Mouse (Mus musculus) thymus, postnatal 36 days (tissue): Measurements from ENCODE around the gene Neurl2.
A peak's percentile ranks its signal among the peaks of the same experiment; 100 is the strongest.
"Not testable (repeated sequence)": the region's sequence is repeated elsewhere in the genome, so short reads cannot be mapped to it uniquely, and the experiment has no call there.

Experiments used
- DNase-seq, 2 experiments: peaks; one replicate each; pipeline ENCODE4 v3.0.0; 2022; ENCODE audit warnings: mixed read lengths in 2 of 2

The Neurl2 gene

DNA sequence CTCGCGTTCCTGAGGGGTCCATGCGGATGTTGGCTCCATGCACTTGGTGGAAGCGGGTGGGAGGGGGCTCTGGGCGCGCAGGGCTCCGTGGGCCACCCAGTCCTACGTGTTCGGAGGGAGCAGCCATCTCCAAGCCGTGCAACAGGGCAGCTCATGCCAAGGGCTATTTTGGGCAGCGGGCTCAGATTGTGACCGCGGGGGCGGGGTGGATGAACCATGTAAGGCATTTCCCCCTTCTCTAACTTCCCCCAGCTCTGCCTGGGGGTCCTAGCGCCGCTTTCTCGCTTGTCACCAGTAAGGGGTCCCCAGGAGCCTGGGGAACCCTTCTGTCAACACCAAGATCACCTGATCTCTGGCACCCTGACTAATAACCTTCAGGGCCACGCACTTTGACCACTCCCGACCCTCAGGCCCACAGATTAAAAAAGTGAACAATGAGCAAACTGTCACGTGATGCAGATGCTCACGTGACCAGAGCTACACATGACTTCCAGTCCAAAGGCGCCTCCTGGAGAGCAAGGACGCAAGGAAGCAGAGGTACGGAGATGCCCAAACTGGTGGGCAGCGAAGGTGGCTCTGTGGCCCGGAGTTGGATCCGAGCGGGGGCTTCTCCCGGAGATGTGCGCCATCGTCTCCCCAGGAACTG is at the start of gene Neurl2:
Neurl2 (minus strand) TSS at position 143 of the 646 bp plus-strand sequence.
- DNase-seq = peak; percentile 84 to 86

DNA sequence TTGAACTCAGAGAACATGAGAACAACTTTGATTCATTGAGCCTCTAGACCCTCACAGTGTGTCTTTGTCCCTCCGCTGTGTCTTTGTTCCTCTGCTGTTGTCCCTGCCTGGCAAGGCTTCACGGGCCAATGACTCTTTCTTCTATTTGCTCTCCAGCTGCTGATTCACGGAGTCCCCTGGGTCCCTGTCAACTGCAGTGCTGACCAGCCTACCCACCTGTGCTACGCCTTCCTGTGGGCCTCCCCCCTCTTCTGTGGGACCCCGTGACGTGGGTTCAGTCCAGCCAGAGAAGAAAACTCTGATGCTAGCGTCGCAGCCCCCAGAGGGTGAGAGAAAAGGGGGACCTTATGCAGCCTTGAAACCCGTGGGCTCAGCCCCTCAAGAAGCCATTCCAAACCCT is 49.4 kb upstream of the Neurl2 start:
- DNase-seq = no peak

DNA sequence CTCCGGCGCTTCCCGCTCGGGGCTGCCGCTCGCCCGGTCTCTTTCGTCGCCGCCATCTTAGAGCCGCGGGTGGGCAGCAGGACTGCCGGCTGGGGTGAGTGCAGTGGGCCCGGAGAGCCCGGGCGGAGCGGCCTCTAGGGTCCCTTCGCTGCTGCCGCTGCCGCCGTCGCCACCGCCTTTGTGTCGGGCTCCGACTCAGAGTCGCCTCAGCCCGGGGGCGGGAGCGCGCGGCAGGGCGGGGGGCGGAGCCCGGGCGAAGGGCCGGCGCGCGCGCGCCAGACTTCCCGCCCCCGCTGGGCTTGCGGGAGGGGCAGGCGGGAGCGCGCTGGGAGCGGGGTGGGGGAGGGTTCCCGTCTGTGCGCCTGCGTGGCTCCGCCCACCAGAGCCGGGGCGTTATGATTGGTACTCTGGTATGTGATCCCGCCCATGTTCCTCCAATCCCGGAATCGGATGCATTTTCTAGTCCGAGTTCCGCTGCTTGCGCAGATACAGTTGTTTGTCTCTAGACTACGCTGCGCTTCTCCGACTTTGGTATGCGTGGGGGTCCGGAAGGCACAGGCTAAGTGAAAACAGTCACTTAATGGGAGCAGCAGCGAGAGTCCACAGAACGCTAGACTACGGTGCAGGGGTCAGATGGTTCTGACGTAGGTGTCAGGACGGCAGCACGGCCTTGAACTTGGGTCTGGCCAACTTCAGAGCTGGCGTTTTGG is 46.5 kb upstream of the Neurl2 start:
- peak; percentile 94 to 95 for DNase-seq

GRCm38 (mm10) chr2:164879228-164879567 is 45.9 kb upstream of the Neurl2 start, which contains the start of gene Pcif1:
Pcif1 (plus strand) TSS chr2:164879304.
- DNase-seq = peak; percentile 93 to 96

GRCm38 (mm10) chr2:164878509-164879227 is 45.4 kb upstream of the Neurl2 start:
- peak in 1 of 2 experiments; percentile 66 for DNase-seq

DNA sequence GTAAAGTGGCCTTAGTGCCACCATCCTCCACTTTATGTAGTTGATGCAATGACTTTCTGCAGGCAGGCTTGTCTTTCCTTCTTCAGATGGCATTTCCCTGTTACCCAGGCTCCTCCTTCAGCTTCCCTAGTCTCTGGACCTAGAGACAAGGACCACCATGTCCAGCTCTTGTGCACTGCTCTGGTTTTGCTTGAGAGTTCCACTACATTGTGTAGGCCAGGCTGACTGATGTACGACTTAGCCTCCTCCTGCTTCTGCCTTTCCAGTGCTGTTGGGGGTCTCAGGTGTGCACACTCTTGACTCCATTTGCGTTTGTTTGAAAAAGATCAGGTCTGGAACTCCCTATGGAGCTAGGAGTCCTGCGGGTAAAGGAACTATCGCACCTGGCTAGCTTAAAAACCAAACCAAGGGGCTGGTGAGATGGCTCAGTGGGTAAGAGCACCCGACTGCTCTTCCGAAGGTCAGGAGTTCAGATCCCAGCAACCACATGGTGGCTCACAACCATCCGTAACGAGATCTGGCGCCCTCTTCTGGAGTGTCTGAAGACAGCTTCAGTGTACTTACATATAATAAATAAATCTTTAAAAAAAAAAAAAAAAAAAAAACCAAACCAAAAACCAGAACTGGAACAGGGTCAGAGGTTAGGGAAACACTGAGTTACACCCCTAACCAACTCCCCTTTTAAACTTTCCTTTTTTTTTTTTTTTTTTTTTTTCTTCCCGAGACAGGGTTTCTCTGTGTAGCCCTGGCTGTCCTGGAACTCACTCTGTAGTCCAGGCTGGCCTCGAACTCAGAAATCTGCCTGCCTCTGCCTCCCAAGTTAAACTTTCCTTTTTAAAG is 44.3 kb upstream of the Neurl2 start:
- not testable (repeated sequence) for DNase-seq

DNA sequence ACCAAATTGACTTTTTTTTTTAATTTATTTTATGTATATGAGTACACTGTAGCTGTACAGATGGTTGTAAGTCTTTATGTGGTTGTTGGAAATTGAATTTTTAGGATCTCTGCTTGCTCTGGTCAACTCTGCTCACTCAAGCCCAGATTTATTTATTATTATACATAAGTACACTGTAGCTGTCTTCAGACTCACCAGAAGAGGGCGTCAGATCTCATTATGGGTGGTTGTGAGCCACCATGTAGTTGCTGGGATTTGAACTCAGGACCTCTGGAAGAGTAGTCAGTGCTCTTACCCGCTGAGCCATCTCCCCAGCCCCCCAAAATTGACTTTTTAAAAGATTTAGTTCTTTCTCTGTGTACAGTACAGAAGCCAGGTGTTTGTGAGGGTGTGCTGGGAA is 42.4 kb upstream of the Neurl2 start:
- not testable (repeated sequence) for DNase-seq

GRCm38 (mm10) chr2:164874239-164874769 is 41.0 kb upstream of the Neurl2 start:
- DNase-seq = no peak

GRCm38 (mm10) chr2:164873621-164874020 is 40.4 kb upstream of the Neurl2 start:
- DNase-seq = no peak

- no peak for DNase-seq
Observed at GRCm38 (mm10) chr2:164871602-164872303, 38.5 kb upstream of the Neurl2 start.

- DNase-seq = no peak
Observed at GRCm38 (mm10) chr2:164868491-164868890, 35.2 kb upstream of the Neurl2 start.

DNA sequence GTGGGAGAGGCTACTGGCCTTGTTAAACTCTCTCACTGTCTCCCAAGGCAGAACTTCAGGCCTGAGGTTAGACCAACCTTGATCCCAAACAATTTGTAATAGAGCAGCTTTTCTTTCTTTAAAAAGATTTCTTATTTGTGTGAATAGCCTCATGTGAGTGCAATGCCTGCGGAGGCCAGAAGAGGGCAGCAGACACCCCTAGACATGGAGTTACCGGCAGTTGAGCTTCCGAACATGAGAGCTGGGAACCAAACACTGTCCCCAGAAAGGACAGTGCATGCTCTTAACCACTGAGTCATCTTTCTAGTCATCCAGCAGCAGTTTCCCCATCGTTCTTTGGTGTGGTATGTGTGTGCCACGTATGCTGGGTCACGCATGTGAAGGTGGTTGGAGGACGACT is 34.3 kb upstream of the Neurl2 start:
- DNase-seq = no peak

GRCm38 (mm10) chr2:164866741-164867551 is 33.7 kb upstream of the Neurl2 start:
- no peak for DNase-seq

GRCm38 (mm10) chr2:164864593-164864992 is 31.3 kb upstream of the Neurl2 start:
- no peak for DNase-seq

- not testable (repeated sequence) for DNase-seq
Observed at GRCm38 (mm10) chr2:164863411-164863810, 30.2 kb upstream of the Neurl2 start.

GRCm38 (mm10) chr2:164862179-164862861 is 29.1 kb upstream of the Neurl2 start:
- DNase-seq = no peak

DNA sequence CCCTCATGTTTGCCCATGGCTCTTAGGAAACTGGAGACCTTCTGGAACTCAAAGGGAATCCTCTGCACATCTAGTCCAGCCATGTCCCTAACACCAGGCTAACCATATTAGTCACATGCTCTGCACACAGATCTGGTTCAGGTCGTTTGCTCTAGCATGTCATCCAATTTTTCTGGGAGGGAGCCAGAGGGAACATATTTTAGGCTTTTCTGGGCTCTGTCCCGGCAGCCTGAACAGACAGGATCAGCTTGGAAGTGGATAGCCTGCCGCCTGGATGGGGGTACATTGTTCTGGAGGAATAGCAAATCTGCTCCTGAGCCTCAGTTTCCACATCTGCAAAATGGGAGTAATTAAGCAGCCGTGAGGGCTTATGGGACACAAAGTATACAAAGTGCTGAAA is 27.8 kb upstream of the Neurl2 start:
- DNase-seq = no peak

- no peak for DNase-seq
Observed at GRCm38 (mm10) chr2:164859640-164860432, 26.6 kb upstream of the Neurl2 start.

DNA sequence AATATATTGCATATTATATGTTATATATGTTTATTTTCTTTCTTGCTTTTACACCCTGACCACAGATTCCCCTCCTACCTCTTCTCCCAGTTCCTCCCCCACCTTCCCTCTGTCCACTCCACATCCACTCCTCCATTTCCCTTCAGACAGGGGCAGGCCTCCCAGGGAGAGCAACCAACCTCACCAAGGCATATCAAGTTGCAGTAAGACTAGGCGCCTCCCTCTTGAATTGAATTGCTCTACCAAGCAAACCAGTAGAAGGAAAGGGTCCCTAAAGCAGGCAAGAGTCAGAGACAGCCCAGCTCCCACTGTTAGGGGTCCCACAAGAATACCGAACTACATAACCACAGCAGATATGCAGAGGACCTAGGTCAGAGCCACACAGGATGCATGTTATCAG is 25.9 kb upstream of the Neurl2 start:
- DNase-seq = no peak
